ENCODE assay signal across 9 mouse cellular contexts in genomic region chr8:105965266-105965904, GRCm38 (mm10). TPM values are rescaled to one million over a fixed set of nuclear protein-coding genes. Genes with fewer than 3 reads are reported as not detected.
DNase-seq lines count a peak whose midpoint lies in the region; ATAC-seq lines count a peak whose summit lies in the region.
"Had no signal": no experiment of that assay in that cellular context is flagged by ENCODE, and none has a peak within 500 bp of the region (broad histone marks: within the 10 kb centered on the region; RNA-seq: fewer than 3 reads in every experiment).

No protein-coding gene starts in this region.

- H3K9me3 ChIP-seq in embryonic facial prominence, embryonic 13.5 days = no peaks in the 10 kb centered on the region
- no peaks in the 10 kb centered on the region for H3K9me3 ChIP-seq in heart, embryonic 14.5 days (ENCODE audit: control insufficient read depth, low read length)
- H3K9me3 ChIP-seq in stomach, embryonic 14.5 days (ENCODE audit: control insufficient read depth, low read depth, low read length) = no peaks in the 10 kb centered on the region

- H3K36me3 ChIP-seq in embryonic facial prominence, embryonic 13.5 days = peaks cover 7% of the 10 kb centered on the region
- H3K36me3 ChIP-seq in heart, embryonic 14.5 days (ENCODE audit: control insufficient read depth, insufficient read depth, low read length) = peaks cover 11% of the 10 kb centered on the region; the same call in 1 of the 2 replicates
- peaks cover 1% of the 10 kb centered on the region; the same call in 1 of the 2 replicates for H3K36me3 ChIP-seq in stomach, embryonic 14.5 days (ENCODE audit: control insufficient read depth, insufficient read depth, low read length)

- H3K4me1 ChIP-seq in embryonic facial prominence, embryonic 13.5 days = peaks cover 41% of the 10 kb centered on the region
- H3K4me1 ChIP-seq in heart, embryonic 14.5 days (ENCODE audit: control insufficient read depth in 2 of 2, insufficient read depth in 2 of 2, low read length in 2 of 2) = peaks cover 29 to 58% of the 10 kb centered on the region in 2 experiments
- peaks cover 16% of the 10 kb centered on the region for H3K4me1 ChIP-seq in stomach, embryonic 14.5 days (ENCODE audit: control insufficient read depth, insufficient read depth, low read length)

- H3K4me3 ChIP-seq in embryonic facial prominence, embryonic 13.5 days = peak overlapping the region; percentile 84
- H3K4me3 ChIP-seq in heart, embryonic 14.5 days (ENCODE audit: control insufficient read depth in 1 of 2, insufficient read depth in 1 of 2, low read depth in 1 of 2, low read length in 2 of 2) = peak overlapping the region; percentile 90 to 93
- H3K4me3 ChIP-seq in stomach, embryonic 14.5 days (ENCODE audit: low read depth, low read length) = peak overlapping the region; percentile 79

- peak overlapping the region; percentile 92 for H3K9ac ChIP-seq in embryonic facial prominence, embryonic 13.5 days
- peak overlapping the region; percentile 97 for H3K9ac ChIP-seq in heart, embryonic 14.5 days (ENCODE audit: low read length)
- peak overlapping the region; percentile 67 for H3K9ac ChIP-seq in stomach, embryonic 14.5 days (replicated peaks; ENCODE audit: low read depth, low read length)

- peak; percentile 71 for DNase-seq in 3T3-L1 (ENCODE audit: low read depth, low spot score)
- DNase-seq in Muller cell, postnatal 12 days (ENCODE audit: inconsistent ontology term) = peak; percentile 80
- peak; percentile 36 to 69 for DNase-seq in kidney, postnatal 36 days
- DNase-seq in mesoderm, embryonic 11.5 days (ENCODE audit: low read depth, low spot score) = peak; percentile 41
- no peak for DNase-seq in layer of hippocampus, postnatal 14 days (ENCODE audit: low spot score in 2 of 2)

- ATAC-seq in embryonic facial prominence, embryonic 13.5 days (ENCODE audit: insufficient number of reproducible peaks, insufficient read depth, low FRiP score, low TSS enrichment, low read depth) = peak; percentile 72
- ATAC-seq in heart, embryonic 14.5 days (ENCODE audit: insufficient number of reproducible peaks, insufficient read depth, low FRiP score, low read depth) = peak; percentile 56
- peak; percentile 74 for ATAC-seq in stomach, embryonic 14.5 days (ENCODE audit: insufficient number of reproducible peaks, insufficient read depth, low FRiP score, low read depth)

- WGBS in embryonic facial prominence, embryonic 13.5 days = 1% methylated on average over 40 of the region's 40 CpGs
- WGBS in heart, embryonic 14.5 days = under 1% methylated on average over 37 of the region's 40 CpGs
- WGBS in stomach, embryonic 14.5 days = 1% methylated on average over 34 of the region's 40 CpGs

- H3K4me2 ChIP-seq in embryonic facial prominence, embryonic 13.5 days = peak overlapping the region; percentile 75
- peak overlapping the region; percentile 90 for H3K4me2 ChIP-seq in heart, embryonic 14.5 days (ENCODE audit: low read length)
- peak overlapping the region; percentile 71 for H3K4me2 ChIP-seq in stomach, embryonic 14.5 days (replicated peaks; ENCODE audit: low read depth, low read length)

- no peaks in the 10 kb centered on the region for H3K27me3 ChIP-seq in embryonic facial prominence, embryonic 13.5 days
- H3K27me3 ChIP-seq in heart, embryonic 14.5 days (ENCODE audit: control insufficient read depth, insufficient read depth, low read length) = no peaks in the 10 kb centered on the region
- no peaks in the 10 kb centered on the region for H3K27me3 ChIP-seq in stomach, embryonic 14.5 days (ENCODE audit: control insufficient read depth, insufficient read depth, low read length)

- peak overlapping the region; percentile 94 for H3K27ac ChIP-seq in embryonic facial prominence, embryonic 13.5 days
- peak overlapping the region; percentile 95 for H3K27ac ChIP-seq in heart, embryonic 14.5 days (replicated peaks in 1 of 2; ENCODE audit: control insufficient read depth in 1 of 2, insufficient read depth in 1 of 2, low read depth in 2 of 2, low read length in 2 of 2)
- H3K27ac ChIP-seq in stomach, embryonic 14.5 days (ENCODE audit: low read length) = peak overlapping the region; percentile 93

RNA-seq across cellular contexts. Expression of gene Slc12a4, which starts 0.5 kb away (rescaled TPM):
- 48.3 and 56.8 TPM in 2 replicates for polyA plus RNA-seq in embryonic facial prominence, embryonic 13.5 days (2015; fragmentation: Nextera tagmentation; extraction: Ambion mirVana)
- 32.7 and 38.4 TPM in 2 replicates for polyA plus RNA-seq in heart, embryonic 14.5 days (2014; fragmentation: Nextera tagmentation; extraction: Ambion mirVana)
- polyA plus RNA-seq in stomach, embryonic 14.5 days (2014; fragmentation: Nextera tagmentation; extraction: Ambion mirVana) = 38.1 and 39.3 TPM in 2 replicates
- total RNA-seq in layer of hippocampus, postnatal 14 days (2021) = 10 to 100 TPM; 28.1 to 35.8 TPM

RNA-seq across cellular contexts. Expression of gene Dpep3, which starts 13.8 kb away (rescaled TPM):
- polyA plus RNA-seq in embryonic facial prominence, embryonic 13.5 days (2015; fragmentation: Nextera tagmentation; extraction: Ambion mirVana) = not detected in 2 replicates
- polyA plus RNA-seq in heart, embryonic 14.5 days (2014; fragmentation: Nextera tagmentation; extraction: Ambion mirVana) = not detected in 2 replicates
- not detected in 2 replicates for polyA plus RNA-seq in stomach, embryonic 14.5 days (2014; fragmentation: Nextera tagmentation; extraction: Ambion mirVana)
- not detected for total RNA-seq in layer of hippocampus, postnatal 14 days (2021)
- total RNA-seq: heart, postnatal 36 days had no signal

RNA-seq across cellular contexts. Expression of gene Lcat, which starts 22.2 kb away (rescaled TPM):
- 2.8 and 5.6 TPM in 2 replicates for polyA plus RNA-seq in embryonic facial prominence, embryonic 13.5 days (2015; fragmentation: Nextera tagmentation; extraction: Ambion mirVana)
- polyA plus RNA-seq in heart, embryonic 14.5 days (2014; fragmentation: Nextera tagmentation; extraction: Ambion mirVana) = 1.2 and 1.3 TPM in 2 replicates
- 1.6 and 2.1 TPM in 2 replicates for polyA plus RNA-seq in stomach, embryonic 14.5 days (2014; fragmentation: Nextera tagmentation; extraction: Ambion mirVana)
- total RNA-seq in layer of hippocampus, postnatal 14 days (2021) = 10 to 100 TPM; 46.9 to 52.8 TPM

RNA-seq across cellular contexts. Expression of gene Dus2, which starts 25.8 kb away (rescaled TPM):
- 26.7 and 27.9 TPM in 2 replicates for polyA plus RNA-seq in embryonic facial prominence, embryonic 13.5 days (2015; fragmentation: Nextera tagmentation; extraction: Ambion mirVana)
- polyA plus RNA-seq in heart, embryonic 14.5 days (2014; fragmentation: Nextera tagmentation; extraction: Ambion mirVana) = 13.5 and 15.2 TPM in 2 replicates
- 22.8 and 23.6 TPM in 2 replicates for polyA plus RNA-seq in stomach, embryonic 14.5 days (2014; fragmentation: Nextera tagmentation; extraction: Ambion mirVana)
- total RNA-seq in layer of hippocampus, postnatal 14 days (2021) = 10 to 100 TPM; 17.2 to 19.5 TPM

RNA-seq across cellular contexts. Expression of gene Psmb10, which starts 27.1 kb away (rescaled TPM):
- 28.6 and 29.0 TPM in 2 replicates for polyA plus RNA-seq in embryonic facial prominence, embryonic 13.5 days (2015; fragmentation: Nextera tagmentation; extraction: Ambion mirVana)
- polyA plus RNA-seq in heart, embryonic 14.5 days (2014; fragmentation: Nextera tagmentation; extraction: Ambion mirVana) = 73.7 and 74.2 TPM in 2 replicates
- 40.0 and 42.6 TPM in 2 replicates for polyA plus RNA-seq in stomach, embryonic 14.5 days (2014; fragmentation: Nextera tagmentation; extraction: Ambion mirVana)
- total RNA-seq in layer of hippocampus, postnatal 14 days (2021) = 10 to 100 TPM; 62.8 to 71.5 TPM

Comparison
In these comparisons a context has a peak if more than half of its experiments do, and no peak if none do; other contexts are left out.
1. DNase-seq: peak in 3T3-L1 (single experiment), Muller cell, postnatal 12 days (single experiment), kidney, postnatal 36 days (2 of 2) and mesoderm, embryonic 11.5 days (single experiment); none in layer of hippocampus, postnatal 14 days (0 of 2).
2. Peak in every context shown above with its lines, with median percentiles within 50 percentile points of each other: ATAC-seq, H3K27ac ChIP-seq, H3K4me2 ChIP-seq, H3K4me3 ChIP-seq and H3K9ac ChIP-seq.